Mouse (Mus musculus) lung, embryonic 15.5 days (tissue): ENCODE measurements around the gene Ntrk1. TPM values are rescaled to one million over a fixed set of nuclear protein-coding genes. Genes with fewer than 3 reads are reported as not detected.

Experiments
- polyA plus RNA-seq: library from polyadenylated mRNA; unstranded; fragments of >200 nt; fragmentation: Nextera tagmentation; extraction: Ambion mirVana; gene quantifications from 2 replicates; pipeline ENCODE4 v1.2.1, GENCODE M21; 2015

Gene Ntrk1
- polyA plus RNA-seq, 1 experiment from 2014 or later = 2.5 TPM

Other genes with a start within 250 kb of the Ntrk1 start
- 18.0 TPM in 2 replicates for gene Arhgef11, start 177.6 kb downstream of the Ntrk1 start, polyA plus RNA-seq
- gene Lrrc71, start 46.5 kb downstream of the Ntrk1 start, polyA plus RNA-seq = 1.3 and 1.6 TPM in 2 replicates
- 0.09 and 0.16 TPM in 2 replicates for gene Insrr, start 1.8 kb upstream of the Ntrk1 start, polyA plus RNA-seq
- gene Pear1, start 29.1 kb upstream of the Ntrk1 start, polyA plus RNA-seq = 29.4 and 32.4 TPM in 2 replicates
- 0.42 and 1.0 TPM in 2 replicates for gene Sh2d2a, start 51.6 kb upstream of the Ntrk1 start, polyA plus RNA-seq
- 12.1 and 12.3 TPM in 2 replicates for gene Prcc, start 90.4 kb upstream of the Ntrk1 start, polyA plus RNA-seq
- gene Hdgf, start 111.2 kb upstream of the Ntrk1 start, polyA plus RNA-seq = 258 and 260 TPM in 2 replicates
- gene Mrpl24, start 124.3 kb upstream of the Ntrk1 start, polyA plus RNA-seq = 70.5 and 70.9 TPM in 2 replicates
- 60.1 and 63.0 TPM in 2 replicates for gene Isg20l2, start 135.2 kb upstream of the Ntrk1 start, polyA plus RNA-seq
- 18.3 and 18.5 TPM in 2 replicates for gene Rrnad1, start 135.6 kb upstream of the Ntrk1 start, polyA plus RNA-seq
- 8.1 and 10.4 TPM in 2 replicates for gene Crabp2, start 153.5 kb upstream of the Ntrk1 start, polyA plus RNA-seq
- gene Nes, start 175.9 kb upstream of the Ntrk1 start, polyA plus RNA-seq = 30.1 and 32.4 TPM in 2 replicates
- 0.07 and 0.18 TPM in 2 replicates for gene Bcan, start 205.1 kb upstream of the Ntrk1 start, polyA plus RNA-seq
- 0.07 and 0.23 TPM in 2 replicates for gene Hapln2, start 232.4 kb upstream of the Ntrk1 start, polyA plus RNA-seq
- gene Gpatch4, start 247.9 kb upstream of the Ntrk1 start, polyA plus RNA-seq = 30.6 and 31.6 TPM in 2 replicates